Mouse (Mus musculus) cerebellum, postnatal 36 days (tissue): Measurements from ENCODE around the gene Kif19a.
A peak's percentile ranks its signal among the peaks of the same experiment; 100 is the strongest.

ENCODE experiments used
- DNase-seq, 2 experiments: peaks; one replicate each; pipeline ENCODE4 v3.0.0; 2021 to 2022; ENCODE audit warnings: mixed read lengths in 2 of 2

Kif19a gene

GRCm38 (mm10) chr11:114764820-114765818 lies at the start of gene Kif19a:
TSS of gene Kif19a (plus strand) at chr11:114765388.
- peak; percentile 32 to 52 for DNase-seq

- DNase-seq, result no peak
Measured at GRCm38 (mm10) chr11:114715531-114715930, 49.7 kb upstream of the Kif19a start.

- DNase-seq, result no peak
Measured at GRCm38 (mm10) chr11:114720535-114720934, 44.7 kb upstream of the Kif19a start.

- no peak for DNase-seq
Measured at GRCm38 (mm10) chr11:114722438-114722837, 42.8 kb upstream of the Kif19a start.

- DNase-seq, result no peak
Measured at GRCm38 (mm10) chr11:114723030-114723429, 42.2 kb upstream of the Kif19a start.

- peak; percentile 39 to 43 for DNase-seq
Measured at GRCm38 (mm10) chr11:114724787-114725590, 40.2 kb upstream of the Kif19a start.

GRCm38 (mm10) chr11:114726965-114727825 lies 38.0 kb upstream of the Kif19a start, which contains the start of gene Dnaic2:
TSS of gene Dnaic2 (plus strand) at chr11:114727408.
- DNase-seq, result peak; percentile 53 to 64

- no peak for DNase-seq
Measured at GRCm38 (mm10) chr11:114727826-114728186, 37.4 kb upstream of the Kif19a start.

GRCm38 (mm10) chr11:114728333-114728732 lies 36.9 kb upstream of the Kif19a start:
- no peak for DNase-seq

- DNase-seq, result no peak
Measured at GRCm38 (mm10) chr11:114729832-114730363, 35.3 kb upstream of the Kif19a start.

- DNase-seq, result no peak
Measured at GRCm38 (mm10) chr11:114731711-114732110, 33.5 kb upstream of the Kif19a start.

- DNase-seq, result no peak
Measured at GRCm38 (mm10) chr11:114732890-114733289, 32.3 kb upstream of the Kif19a start.

GRCm38 (mm10) chr11:114736111-114736510 lies 29.1 kb upstream of the Kif19a start:
- no peak for DNase-seq

- DNase-seq, result peak; percentile 74 to 78
Measured at GRCm38 (mm10) chr11:114736913-114737624, 28.1 kb upstream of the Kif19a start.

- no peak for DNase-seq
Measured at GRCm38 (mm10) chr11:114740598-114740997, 24.6 kb upstream of the Kif19a start.

- DNase-seq, result no peak
Measured at GRCm38 (mm10) chr11:114741451-114741850, 23.7 kb upstream of the Kif19a start.

GRCm38 (mm10) chr11:114745134-114745533 lies 20.1 kb upstream of the Kif19a start:
- peak; percentile 96 to 99 for DNase-seq

GRCm38 (mm10) chr11:114747564-114748138 lies 17.5 kb upstream of the Kif19a start:
- no peak for DNase-seq

GRCm38 (mm10) chr11:114769911-114770310 lies 4.7 kb downstream of the Kif19a start:
- no peak for DNase-seq

GRCm38 (mm10) chr11:114771896-114772295 lies 6.7 kb downstream of the Kif19a start:
- DNase-seq, result no peak

GRCm38 (mm10) chr11:114780076-114780475 lies 14.9 kb downstream of the Kif19a start:
- DNase-seq, result no peak
